Mouse (Mus musculus) CD8-positive naive resting alpha-beta T cell, adult 2 months (primary cell): Measurements from ENCODE around the gene Uqcrh.

Experiments used
- DNase-seq, 2 experiments: peaks; one replicate each; pipeline ENCODE4 v3.0.0; 2022; ENCODE audit warnings: low read depth in 2 of 2, low spot score in 2 of 2

The Uqcrh gene

DNA sequence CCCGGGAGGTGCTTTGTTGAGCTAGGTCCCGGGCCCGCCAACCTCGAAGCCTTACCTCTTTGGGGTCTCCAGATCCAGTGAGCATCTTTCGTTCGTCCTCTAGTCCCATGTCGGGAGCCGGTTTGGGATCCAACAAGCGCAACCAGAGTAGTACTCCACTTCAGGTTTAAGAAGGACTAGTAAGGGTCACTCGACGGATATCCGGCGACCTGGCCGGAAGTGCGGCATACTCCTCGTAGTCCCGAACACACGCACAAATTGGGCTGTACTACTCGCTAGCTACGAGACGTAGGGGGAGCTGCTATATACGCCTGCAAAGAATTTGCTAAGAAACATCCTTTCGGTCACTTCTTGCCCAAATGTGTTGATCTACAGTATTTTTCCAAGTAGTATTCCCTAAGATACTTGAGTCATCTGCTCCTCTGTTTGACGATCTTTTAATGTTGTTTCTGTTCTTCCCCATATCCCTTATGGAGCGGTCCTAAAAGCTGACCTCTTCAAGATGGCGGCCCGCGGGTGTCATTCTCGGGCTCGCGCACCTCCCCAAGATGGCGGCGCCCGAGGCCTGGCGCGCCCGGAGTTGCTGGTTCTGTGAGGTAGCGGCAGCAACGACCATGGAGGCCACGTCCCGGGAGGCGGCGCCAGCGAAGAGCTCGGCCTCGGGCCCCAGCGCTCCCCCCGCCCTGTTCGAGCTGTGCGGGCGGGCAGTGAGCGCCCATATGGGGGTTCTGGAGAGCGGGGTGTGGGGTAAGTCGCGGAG lies at the start of gene Uqcrh, which contains the start of gene Lrrc41:
Gene Uqcrh (minus strand): TSS at position 211 of the 760 bp plus-strand sequence.
Gene Lrrc41 (plus strand): TSS at position 409 of the 760 bp plus-strand sequence.
- peak; percentile 92 to 95 for DNase-seq

DNA sequence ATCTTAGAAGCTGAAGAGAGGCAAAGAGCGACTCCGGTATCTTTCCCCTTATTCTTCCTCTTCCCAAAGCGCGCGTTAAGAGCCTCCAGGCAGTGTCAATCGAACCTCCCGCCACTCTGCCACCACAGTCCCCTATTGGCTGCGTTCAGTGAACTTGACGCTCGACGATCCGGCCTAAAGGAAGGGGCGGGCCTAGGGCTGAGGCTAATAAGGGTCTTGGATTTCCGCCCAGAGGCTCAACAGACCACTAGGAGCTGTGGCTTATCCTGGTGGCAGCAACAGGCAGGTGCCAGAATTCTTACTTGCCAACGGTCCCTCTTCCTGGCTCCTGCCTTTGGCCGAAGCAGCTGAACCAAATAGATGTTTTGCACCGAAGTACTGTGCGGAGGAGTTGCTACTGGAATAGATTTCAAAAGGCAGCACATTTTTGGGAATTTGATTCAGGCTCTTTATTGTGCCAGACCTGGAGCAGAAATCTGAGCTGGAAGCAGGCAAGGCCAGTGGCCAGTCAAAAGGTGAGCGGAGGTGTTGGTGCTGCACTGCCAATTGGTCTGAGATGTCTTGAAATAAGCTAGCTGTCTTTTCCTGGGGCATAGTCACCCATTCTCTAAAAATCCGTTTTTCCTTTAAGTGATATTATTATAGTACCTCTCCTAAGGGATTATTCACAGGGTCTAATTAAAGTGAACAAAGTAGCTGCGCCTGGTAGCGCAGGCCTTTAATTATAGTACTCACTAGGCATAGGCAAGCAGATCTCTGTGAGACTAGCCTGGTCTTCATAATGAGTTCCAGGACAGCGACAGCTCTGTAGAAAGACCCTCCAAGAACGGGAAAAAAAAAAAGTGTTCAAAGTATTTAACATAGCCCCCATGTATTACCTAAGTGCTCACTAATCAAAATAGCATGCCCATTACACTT lies 49.0 kb upstream of the Uqcrh start, which contains the start of the genes Rad54l and Pomgnt1:
Gene Rad54l (minus strand): TSS at position 89 of the 918 bp plus-strand sequence.
Gene Pomgnt1 (plus strand): TSS at position 239 of the 918 bp plus-strand sequence.
- peak; percentile 24 to 50 for DNase-seq

DNA sequence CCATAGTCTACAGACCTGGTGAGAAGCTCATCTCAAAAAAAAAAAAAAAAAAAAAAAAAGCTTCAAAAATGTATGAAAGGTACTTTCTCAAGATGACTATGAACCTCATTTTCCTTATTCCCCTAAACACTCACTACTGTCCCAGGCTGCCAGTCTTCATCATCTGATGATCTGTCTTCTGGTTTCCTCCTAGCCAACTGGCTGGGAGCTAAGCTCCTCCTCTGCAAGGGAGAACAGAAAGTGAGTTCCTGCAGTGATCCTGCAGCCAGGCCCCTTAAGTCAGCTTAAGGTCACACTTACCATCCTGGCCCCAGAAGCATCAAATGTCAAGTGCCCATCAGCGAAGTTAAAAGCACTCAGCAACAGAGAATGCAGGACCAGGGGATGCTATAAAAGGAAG lies 47.9 kb upstream of the Uqcrh start:
- DNase-seq = no peak

DNA sequence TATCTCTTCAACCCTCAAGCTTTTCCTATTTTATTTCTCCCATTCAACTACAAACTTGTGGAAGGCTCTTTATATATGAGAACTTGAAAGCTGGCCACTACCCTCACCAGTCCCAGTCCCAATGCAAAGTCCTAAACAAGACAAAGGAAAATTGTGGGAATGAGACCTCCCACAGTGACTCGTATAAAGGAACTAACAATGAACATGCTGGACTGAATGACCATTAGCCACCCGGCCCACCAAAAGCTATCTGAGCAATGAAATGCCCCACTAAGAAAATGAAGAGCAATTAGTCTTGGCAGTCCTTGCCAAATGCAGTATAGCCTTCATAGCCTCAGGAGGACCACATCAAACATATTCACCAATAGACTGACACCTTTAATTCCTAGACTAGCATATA lies 36.6 kb upstream of the Uqcrh start:
- no peak for DNase-seq

DNA sequence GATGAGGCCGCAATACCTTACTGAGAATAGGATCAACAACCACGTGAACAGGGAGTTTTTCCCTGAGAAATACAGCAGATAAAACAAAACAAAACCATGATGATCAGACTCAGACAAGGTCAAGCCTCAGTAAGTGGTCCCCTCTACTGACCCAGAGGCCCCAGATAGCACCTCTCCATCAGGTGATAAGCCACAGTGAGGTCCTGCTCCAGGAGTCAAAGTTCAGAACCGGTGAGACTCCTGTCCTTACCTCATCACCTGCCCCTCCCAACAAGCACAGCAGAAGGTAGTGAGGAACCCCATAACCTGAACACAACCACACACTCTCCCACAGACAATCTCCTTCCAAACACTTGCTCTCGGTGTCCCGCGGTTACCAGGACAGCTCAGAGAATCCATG lies 35.8 kb upstream of the Uqcrh start:
- DNase-seq = no peak

DNA sequence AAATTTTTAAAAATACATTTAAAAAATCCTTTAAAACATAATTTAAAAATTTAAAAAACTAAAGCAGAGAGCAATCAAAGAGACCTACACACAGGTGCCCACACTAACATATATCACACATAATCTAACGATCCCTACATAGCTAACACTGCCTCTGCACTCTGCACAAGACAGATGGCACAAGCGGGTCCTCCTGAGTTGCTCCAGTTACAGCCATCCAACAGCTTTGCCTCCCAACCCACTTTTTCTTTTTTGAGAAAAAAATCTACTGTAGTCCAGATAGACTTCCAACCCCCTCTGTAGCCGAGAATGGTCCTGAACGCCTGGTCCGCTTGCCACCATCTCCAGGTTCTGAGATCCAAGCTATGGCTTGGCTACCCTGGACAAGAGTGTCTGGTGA lies 30.4 kb upstream of the Uqcrh start:
- no peak for DNase-seq

DNA sequence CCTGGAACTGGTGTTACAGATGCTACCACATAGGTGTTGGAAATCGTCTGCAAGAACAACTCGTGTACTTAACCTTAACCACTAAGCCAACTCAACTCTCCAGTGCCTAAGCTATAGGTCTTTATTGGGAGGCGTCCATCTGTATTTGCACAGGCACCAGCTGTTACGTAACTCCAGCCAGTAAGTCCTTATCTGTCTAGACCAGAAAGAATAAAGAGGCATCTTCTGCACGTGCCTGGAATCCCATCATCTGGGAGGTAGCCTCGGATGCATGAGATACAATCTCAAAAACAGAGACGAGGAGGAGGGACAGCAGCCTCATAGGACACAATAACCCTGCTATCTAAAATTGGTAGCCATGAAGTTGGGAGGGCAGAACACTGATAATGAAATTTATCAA lies 26.1 kb upstream of the Uqcrh start:
- DNase-seq = no peak

DNA sequence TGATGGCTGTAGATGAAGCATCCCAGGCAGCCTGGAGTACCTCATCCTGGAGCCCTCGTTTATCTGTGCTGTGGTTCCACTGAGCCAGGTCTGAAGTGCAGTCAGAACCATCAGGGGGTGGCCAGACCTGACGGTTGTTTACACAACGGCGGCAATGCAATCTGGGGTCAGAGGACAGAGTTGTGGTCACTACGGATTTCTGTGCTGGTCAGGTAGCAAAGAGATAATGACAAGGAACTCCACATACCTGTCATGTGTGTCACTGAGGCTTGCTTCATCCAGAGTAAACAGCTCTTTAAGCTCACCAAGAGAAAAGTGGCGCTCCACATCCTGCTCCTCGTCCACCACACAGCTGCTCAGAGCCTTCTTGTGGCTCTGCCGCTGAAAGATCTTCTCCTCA lies 22.3 kb upstream of the Uqcrh start:
- DNase-seq = no peak

DNA sequence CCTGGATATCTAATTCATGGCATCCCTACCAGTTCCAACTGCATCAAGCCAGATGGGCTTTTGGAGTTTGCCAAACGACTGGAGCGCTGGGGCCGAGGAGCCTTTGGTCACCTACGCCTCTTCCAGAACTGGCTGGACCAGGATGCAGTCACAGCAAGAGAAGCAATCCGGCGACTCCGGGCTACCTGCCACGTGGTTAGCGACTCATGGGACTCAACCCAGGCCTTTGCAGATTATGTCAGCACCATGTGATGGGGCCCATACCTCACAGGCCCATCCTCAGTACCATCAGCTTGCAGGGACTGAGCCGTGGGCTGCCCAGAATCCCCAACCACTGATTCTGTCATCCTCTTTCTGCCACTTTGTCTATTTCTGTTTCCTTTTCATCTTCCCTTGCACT lies 21.4 kb upstream of the Uqcrh start:
- DNase-seq = no peak

DNA sequence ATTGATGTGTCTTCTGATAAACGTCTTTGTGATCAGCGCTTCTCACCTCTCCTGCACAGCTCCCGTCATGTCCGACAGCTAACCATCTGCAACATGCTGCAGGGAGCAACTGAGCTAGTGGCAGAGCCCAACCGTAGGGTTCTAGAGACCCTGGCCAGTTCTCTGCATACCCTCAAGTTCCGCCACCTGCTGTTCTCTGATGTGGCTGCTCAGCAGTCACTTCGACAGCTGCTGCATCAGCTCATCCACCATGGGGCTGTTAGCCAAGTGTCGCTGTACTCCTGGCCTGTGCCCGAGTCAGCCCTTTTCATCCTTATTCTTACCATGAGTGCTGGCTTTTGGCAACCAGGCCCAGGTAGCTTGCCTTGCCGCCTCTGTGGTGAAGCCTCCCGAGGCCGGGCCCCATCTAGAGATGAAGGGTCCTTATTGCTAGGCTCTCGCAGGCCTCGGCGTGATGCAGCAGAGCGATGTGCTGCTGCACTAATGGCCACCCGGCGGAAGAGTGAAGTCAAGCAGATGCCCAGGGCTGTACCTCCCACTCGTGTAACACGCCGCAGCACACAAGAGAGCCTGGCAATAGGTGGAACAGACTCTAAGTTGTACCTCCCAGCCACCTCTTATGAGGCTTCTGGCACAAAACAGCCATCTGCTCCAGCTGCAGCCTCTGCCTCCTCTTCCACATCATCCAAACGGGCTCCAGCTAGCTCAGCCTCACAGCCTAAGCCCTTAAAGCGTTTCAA lies 13.8 kb upstream of the Uqcrh start:
- no peak for DNase-seq

DNA sequence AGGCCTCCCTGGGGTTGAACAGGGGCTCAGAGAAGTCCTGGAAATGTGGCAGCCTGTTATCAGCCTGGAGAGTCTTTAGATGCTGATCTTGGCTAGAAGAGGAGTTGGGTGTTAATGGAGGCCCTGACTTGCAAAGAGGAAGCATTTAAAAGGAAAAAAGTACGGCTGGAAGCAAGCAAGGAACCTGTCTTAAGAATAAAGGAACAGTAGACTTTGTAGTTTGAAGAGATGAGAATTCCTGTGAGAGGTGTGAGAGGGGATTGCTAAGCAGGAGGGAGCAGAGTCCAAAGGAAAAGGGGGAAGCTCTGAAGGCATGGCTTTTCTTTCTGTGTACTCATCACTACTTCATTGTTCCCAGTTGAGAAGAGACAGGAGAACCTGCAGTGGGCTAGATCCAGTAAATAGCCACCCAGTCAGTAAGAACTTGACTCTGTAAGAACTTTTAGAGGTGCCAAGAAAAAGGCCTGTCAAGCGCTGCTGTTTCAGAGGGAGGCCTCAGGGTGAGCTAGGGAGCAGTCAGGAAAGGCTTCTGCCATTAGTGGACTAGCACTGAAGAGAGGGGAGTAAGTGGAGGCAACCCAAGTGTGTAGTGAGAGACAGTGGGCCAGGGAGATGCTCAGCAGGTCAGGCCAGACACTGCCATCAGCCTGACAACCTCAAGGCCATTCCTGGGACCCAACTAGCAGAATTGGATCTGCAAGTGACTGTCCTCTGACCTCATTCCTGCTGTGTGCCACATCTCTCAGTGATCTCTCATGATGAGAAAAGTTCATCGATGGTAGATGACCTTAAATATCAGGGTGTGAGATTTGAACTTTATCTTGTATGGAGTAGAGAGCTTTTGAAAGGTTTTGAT lies 2.6 kb upstream of the Uqcrh start:
- no peak for DNase-seq

DNA sequence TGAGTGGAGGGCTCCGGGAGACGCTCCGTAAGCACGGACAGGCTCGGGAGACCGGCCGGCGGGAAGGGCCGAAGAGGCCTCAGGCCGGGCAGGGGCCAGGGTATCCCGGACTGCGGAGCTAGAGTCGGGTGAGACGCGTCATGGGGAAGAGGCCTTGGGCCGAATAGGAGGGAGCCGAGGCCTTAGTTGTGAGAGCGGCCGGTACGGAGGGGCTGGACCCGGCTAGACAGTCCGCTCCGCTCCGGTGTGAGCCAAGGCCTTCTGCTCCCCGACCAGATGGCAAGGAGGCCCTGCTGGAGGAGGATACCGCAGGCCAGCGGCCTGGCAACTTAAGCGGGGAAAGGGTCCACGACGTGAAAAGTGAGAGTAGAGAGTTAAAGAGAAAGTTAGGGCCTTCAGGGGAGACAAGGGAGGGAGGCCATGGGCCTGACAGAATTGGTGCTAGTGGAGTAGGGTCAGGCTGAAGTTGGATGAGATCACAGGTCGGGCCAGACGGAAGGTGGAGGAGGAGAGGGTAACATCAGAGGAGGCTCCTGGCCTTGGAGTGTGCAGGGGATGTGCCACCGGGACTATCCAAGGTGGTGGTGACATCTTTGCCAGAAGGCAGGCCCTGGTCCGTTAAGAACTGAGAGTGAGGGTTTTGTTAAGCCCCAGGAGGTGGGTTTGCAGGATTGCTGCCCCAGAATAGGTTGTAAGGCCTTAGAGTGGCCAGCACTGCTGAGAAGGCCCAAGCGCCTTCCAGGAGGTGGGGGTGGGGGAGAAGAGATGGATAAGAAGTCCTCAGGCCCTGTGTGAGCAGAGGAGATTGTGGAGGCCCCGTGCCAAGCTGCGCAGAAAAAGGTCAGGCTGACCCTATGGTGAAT lies 1.7 kb upstream of the Uqcrh start:
- DNase-seq = no peak

DNA sequence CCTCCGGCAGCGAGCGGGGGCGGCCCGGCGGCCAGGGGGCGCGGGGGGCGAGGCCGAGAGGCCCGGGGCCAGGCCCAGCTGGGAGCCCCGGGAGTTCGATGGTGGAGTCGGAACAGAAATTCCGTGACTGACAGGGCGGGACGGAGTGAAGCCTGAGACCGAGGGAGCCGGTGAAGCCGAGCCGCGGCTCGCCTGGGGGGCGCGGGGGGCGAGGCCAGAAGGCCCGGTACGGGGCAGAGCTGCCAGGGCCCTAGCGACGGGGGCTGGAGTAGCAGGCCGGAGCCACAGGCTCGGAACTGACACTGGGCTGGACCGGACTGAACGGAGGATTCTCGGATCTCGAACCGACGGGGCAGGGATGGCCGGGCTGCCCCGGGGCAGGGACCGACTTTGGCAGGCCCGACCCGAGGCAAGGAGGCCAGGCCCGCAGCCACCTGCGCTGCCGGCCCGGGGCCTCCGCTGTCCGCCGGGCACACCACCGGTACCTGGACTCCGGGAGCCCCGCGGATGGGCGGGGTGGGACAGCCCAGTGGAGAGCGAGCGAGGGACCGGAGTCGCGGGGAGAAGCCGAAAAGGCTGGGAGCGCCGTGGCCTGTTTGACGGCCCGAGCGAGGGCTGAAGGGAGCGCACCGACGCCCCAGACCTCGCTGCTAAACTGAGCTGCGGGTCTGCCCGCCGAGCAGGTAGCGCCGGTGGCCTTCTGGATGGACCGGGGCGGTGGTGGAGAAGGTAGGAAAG lies 929 bp upstream of the Uqcrh start:
- peak; percentile 54 to 56 for DNase-seq

DNA sequence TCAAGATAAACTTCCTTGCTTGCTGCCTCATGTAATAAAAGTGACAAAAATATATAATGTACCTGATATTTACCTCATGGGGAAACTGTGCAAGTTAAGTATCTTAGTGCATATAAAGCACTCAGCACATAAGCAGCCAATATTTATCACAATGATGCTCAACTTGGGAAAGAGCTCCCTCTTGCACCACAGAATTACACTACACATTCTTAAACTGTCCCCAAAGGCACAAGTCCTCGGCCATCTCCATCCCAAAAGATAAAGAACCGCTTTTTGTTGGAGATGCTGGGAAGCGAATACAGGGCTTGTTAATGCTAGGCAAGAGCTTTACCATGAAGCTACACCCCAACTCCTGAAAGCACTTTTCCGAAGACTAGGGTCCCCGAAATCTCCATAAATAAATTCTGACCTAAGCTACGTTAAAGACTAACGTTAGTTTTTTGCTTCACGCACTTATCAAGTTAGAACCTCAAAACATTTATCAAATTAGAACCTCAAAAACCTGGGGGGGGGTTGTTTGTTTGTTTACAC lies 661 bp downstream of the Uqcrh start:
- no peak for DNase-seq

DNA sequence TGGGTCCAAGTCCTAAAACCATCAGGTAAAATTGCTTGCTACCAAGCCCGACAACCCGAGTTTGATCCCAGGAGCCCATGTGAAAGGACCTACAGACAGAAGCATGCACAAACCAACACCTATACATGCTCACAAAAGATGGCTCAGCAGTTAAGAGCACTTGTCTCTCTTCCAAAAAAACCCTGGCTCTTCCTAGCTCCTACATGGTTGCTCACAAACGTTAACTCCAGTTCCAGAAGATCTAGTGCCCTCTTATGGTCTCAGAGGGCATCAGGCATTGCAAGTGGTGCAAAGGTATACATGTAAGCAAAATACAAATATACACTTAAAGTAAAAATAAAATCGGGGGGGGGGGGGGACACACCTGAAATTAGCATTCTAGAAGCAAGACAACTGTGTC lies 1.7 kb downstream of the Uqcrh start:
- no peak for DNase-seq

DNA sequence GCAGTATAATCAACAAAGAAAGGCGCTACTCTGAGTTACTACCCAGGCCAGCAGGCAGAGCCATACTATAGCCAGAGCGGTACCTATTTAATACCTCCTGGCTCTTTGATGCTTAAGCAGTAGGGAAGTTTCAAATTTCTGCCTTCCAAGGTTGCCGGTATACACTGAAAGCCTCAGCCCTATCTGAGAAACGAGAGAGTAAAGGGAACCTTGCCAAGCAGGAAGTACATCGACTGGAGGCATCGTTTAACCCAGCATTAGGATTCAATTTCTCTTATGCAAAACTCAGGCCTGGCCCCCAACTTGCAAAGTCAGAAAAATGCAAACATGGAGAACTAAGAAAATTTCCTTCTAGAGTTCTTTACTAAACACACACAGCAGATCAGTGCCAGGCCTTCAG lies 4.8 kb downstream of the Uqcrh start:
- DNase-seq = no peak

DNA sequence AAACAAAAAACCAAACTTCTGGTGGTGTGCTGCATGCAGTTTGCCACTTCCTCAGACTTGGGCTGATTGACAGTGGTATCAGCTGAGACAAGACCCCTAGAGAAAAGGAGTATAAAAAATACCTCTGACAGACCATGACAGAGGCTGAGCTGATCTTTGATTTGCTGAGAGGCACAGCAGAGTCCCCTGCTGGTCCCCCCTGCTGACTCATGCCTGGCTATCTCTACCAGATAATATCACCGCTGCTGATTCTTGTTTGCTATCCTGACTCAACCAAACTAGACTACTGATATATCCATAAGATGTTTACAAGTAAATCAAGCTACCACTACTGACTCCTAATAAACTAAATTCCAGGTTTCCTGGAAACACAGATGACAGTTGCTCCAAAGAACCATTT lies 11.0 kb downstream of the Uqcrh start:
- no peak for DNase-seq

DNA sequence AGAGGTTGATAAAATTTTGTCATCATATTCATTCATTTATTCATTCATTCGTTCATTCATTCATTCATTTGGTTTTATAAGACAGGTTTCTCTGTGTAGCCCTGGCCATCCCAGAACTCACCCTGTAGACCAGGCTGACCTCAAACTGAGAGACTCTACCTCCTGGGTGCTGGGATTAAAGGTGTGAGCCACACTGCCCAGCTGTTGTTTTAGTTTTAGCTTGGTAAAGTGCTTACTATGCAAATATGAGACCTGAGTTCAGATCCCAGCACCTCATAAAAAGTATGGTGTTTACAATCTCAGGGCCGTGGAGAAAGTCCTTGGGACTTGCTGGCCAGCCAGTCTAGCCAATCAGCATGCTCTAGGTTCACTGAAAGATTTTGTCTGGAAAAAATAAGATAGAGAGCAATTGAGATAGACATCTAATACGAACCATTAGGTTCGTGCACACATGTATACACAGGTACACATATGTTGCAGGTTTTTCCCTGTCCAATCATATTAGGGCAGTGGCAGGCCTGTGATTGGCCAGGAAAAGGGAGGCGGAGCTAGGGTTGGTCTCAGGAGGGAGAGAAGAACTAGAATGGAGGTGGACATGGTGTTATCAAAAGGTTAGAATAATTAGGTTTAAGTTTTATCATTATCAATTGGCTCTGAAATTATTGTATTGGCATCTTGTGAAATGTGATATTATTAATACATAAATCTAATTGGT lies 15.7 kb downstream of the Uqcrh start:
- no peak for DNase-seq
